Comparison of ENCODE assay signal across 9 mouse cellular contexts in the genomic region with DNA sequence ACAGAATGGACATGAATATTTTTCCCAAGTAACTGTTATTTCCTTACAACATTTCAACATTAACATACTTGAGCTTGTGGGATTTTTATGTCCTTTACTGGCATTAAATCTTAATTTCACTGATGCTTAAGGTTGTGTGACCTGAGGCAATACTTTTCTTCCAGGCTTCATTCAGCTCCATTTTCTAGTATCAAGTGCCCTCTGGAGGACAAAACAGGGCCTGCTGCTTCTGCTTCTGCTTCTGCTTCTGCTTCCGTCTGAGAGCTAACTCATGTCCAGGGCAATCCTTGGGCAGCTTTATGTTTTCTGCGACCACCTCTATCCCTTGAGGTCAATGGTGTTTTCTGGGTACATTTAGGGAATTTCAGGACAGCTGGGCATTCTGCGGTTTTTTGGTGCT. TPM values are rescaled to one million over a fixed set of nuclear protein-coding genes. Genes with fewer than 3 reads are reported as not detected.
DNase-seq lines count a peak whose midpoint lies in the region; ATAC-seq and TF ChIP-seq lines count a peak whose summit lies in the region.
"Had no signal": no experiment of that assay in that cellular context is flagged by ENCODE, and none has a peak within 500 bp of the region (broad histone marks: within the 10 kb centered on the region; RNA-seq: fewer than 3 reads in every experiment).

No protein-coding gene starts in this region.

- H3K27me3 ChIP-seq in lung, embryonic 14.5 days (ENCODE audit: insufficient read depth, low read length): no peaks in the 10 kb centered on the region

- H3K4me2 ChIP-seq in lung, embryonic 14.5 days: no peak overlapping the region

- DNase-seq in heart, postnatal 4 days: peak; percentile 62
- DNase-seq in heart, postnatal 25 days (ENCODE audit: low spot score): no peak
- DNase-seq in right cerebral cortex, adult 2 months (ENCODE audit: low spot score in 2 of 2): peak; percentile 72 to 74
- DNase-seq in right cerebral cortex, postnatal 25 days: no peak
- DNase-seq in lung, embryonic 14.5 days: peak; percentile 72
- no peak for DNase-seq in natural killer cell, adult 2 months (ENCODE audit: low spot score in 2 of 2)
- DNase-seq in spleen, postnatal 4 days (ENCODE audit: low spot score in 2 of 2): no peak

- peak; percentile 18; the same call in 1 of the 2 replicates for TF ChIP-seq CTCF in bone marrow macrophage, adult 2 months (IDR thresholded peaks at IDR 0.05; ENCODE audit: low read depth, low read length)
- TF ChIP-seq CTCF in lung, embryonic 14.5 days (IDR thresholded peaks at IDR 0.05; ENCODE audit: low read depth): peak; percentile 70

- peaks cover 25% of the 10 kb centered on the region for H3K36me3 ChIP-seq in lung, embryonic 14.5 days (ENCODE audit: insufficient read depth)

- no peak overlapping the region for H3K4me3 ChIP-seq in bone marrow macrophage, adult 2 months (ENCODE audit: insufficient read depth, low read length)
- H3K4me3 ChIP-seq in lung, embryonic 14.5 days (ENCODE audit: low read depth, low read length): no peak overlapping the region

- no peak overlapping the region for H3K9ac ChIP-seq in lung, embryonic 14.5 days

- H3K4me1 ChIP-seq in bone marrow macrophage, adult 2 months (ENCODE audit: control insufficient read depth, insufficient read depth, low read length): peaks cover 9% of the 10 kb centered on the region
- no peaks in the 10 kb centered on the region for H3K4me1 ChIP-seq in lung, embryonic 14.5 days (ENCODE audit: insufficient read depth)

- intact Hi-C loops in heart, postnatal 25 days (cut with DNase I): loop anchor here (1.0 kb wide), 1 partner anchor 122 kb away; no protein-coding TSS in a partner anchor

- WGBS in lung, embryonic 14.5 days: 78% methylated on average over 3 of the region's 3 CpGs

- TF ChIP-seq POLR2A in bone marrow macrophage, adult 2 months (IDR thresholded peaks at IDR 0.05; ENCODE audit: borderline replicate concordance, low read depth, low read length): no peak

- H3K9me3 ChIP-seq in lung, embryonic 14.5 days (ENCODE audit: low read depth, low read length): no peaks in the 10 kb centered on the region

- no peak for ATAC-seq in lung, embryonic 14.5 days (ENCODE audit: insufficient read depth)

- H3K27ac ChIP-seq in bone marrow macrophage, adult 2 months (ENCODE audit: insufficient read depth, low read depth, low read length): no peak overlapping the region
- no peak overlapping the region for H3K27ac ChIP-seq in lung, embryonic 14.5 days (ENCODE audit: low read depth)

RNA-seq across cellular contexts. Expression of a gene that starts 7.2 kb away (rescaled TPM):
- under 1 TPM in 1 of 2 experiments, not detected in 1; 0.81 TPM for total RNA-seq in heart, postnatal 4 days (2021)
- not detected for total RNA-seq in heart, postnatal 25 days (2021)
- polyA plus RNA-seq in bone marrow macrophage, adult 2 months (2012; ENCODE audit: insufficient read depth, insufficient read length, missing spikeins): 1.1 TPM in 1 of 2 replicates, not detected in the other
- 1.2 and 1.4 TPM in 2 replicates for polyA plus RNA-seq in lung, embryonic 14.5 days (2014; fragmentation: Nextera tagmentation; extraction: Ambion mirVana)

RNA-seq across cellular contexts. Expression of a gene that starts 11.9 kb away (rescaled TPM):
- total RNA-seq in heart, postnatal 4 days (2021): under 1 TPM in 1 of 2 experiments, not detected in 1; 0.17 TPM
- total RNA-seq in heart, postnatal 25 days (2021): not detected
- polyA plus RNA-seq in bone marrow macrophage, adult 2 months (2012; ENCODE audit: insufficient read depth, insufficient read length, missing spikeins): not detected in 2 replicates
- 0.36 and 0.37 TPM in 2 replicates for polyA plus RNA-seq in lung, embryonic 14.5 days (2014; fragmentation: Nextera tagmentation; extraction: Ambion mirVana)
- total RNA-seq: left cerebral cortex, postnatal 25 days had no signal

RNA-seq across cellular contexts. Expression of a gene that starts 19.0 kb away (rescaled TPM):
- total RNA-seq in heart, postnatal 4 days (2021): 1 to 10 TPM in 1 of 2 experiments, under 1 TPM in 1; 0.81 to 1.8 TPM
- under 1 TPM; 0.36 to 0.39 TPM for total RNA-seq in heart, postnatal 25 days (2021)
- 0.95 TPM in 1 of 2 replicates, not detected in the other for polyA plus RNA-seq in bone marrow macrophage, adult 2 months (2012; ENCODE audit: insufficient read depth, insufficient read length, missing spikeins)
- polyA plus RNA-seq in lung, embryonic 14.5 days (2014; fragmentation: Nextera tagmentation; extraction: Ambion mirVana): 2.6 and 3.2 TPM in 2 replicates

RNA-seq across cellular contexts. Expression of a gene that starts 30.0 kb away (rescaled TPM):
- total RNA-seq in heart, postnatal 4 days (2021): 10 to 100 TPM; 32.3 to 35.6 TPM
- total RNA-seq in heart, postnatal 25 days (2021): 1 to 10 TPM; 1.1 to 1.2 TPM
- 25.5 and 29.2 TPM in 2 replicates for polyA plus RNA-seq in bone marrow macrophage, adult 2 months (2012; ENCODE audit: insufficient read depth, insufficient read length, missing spikeins)
- 12.4 and 13.6 TPM in 2 replicates for polyA plus RNA-seq in lung, embryonic 14.5 days (2014; fragmentation: Nextera tagmentation; extraction: Ambion mirVana)

Comparison
In these comparisons a context has a peak if more than half of its experiments do, and no peak if none do; other contexts are left out.
1. DNase-seq: peak in heart, postnatal 4 days (single experiment), right cerebral cortex, adult 2 months (2 of 2) and lung, embryonic 14.5 days (single experiment); none in heart, postnatal 25 days (single experiment), right cerebral cortex, postnatal 25 days (single experiment), natural killer cell, adult 2 months (0 of 2) and spleen, postnatal 4 days (0 of 2).